Mouse (Mus musculus) heart, postnatal 0 days (tissue): ENCODE data around the gene Mmp15.

Experiments
- CTCF ChIP-seq: IDR thresholded peaks from 2 replicates; pipeline ENCODE4 v1.5.1; 2016; ENCODE audit warnings: antibody characterized with exemption, control low read depth, low read depth
- EP300 ChIP-seq: IDR thresholded peaks from 2 replicates; pipeline ENCODE4 v1.6.1; 2016; ENCODE audit warnings: antibody characterized with exemption, low read depth

DNA sequence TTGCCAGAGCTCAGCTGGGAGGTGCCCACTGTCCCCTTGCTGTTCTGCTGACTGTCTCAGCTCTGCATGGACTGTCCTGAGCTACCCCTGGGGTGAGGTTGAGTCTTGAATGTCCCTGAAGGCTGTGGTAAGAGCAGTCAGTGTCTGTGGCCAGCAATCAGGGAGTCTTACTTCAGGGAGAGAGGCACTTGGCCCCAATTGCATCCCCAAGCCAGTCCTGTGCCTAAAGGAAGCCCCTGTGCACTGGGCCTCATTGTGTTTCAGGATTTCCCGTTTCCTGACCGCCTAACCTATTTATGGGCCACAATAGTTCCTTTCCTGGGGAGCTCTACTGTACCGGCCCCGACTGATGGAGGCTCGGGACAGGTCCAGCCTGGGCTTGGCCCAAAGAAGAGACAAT is 40.5 kb downstream of the Mmp15 start:
- TF ChIP-seq CTCF (no peak), EP300 (peak; percentile 83; the same call in 1 of the 2 replicates)
